Mouse (Mus musculus): ENCODE measurements around the gene Col1a1. TPM values are rescaled to one million over a fixed set of nuclear protein-coding genes. Genes with fewer than 3 reads are reported as not detected.
A peak's percentile ranks its signal among the peaks of the same experiment; 100 is the strongest.

Gene Col1a1
- polyA plus RNA-seq, 1 experiment from 2014 or later: 1,157 TPM

GRCm38 (mm10) chr11:94997596-94997995 lies 61.6 kb downstream of the Col1a1 start:
- Histone ChIP-seq H3K36me3 (ENCODE audit: control insufficient read depth, insufficient read depth, low read length) (peaks cover 47% of the 10 kb centered on the region), H3K4me3 (ENCODE audit: low read depth, low read length) (no peak overlapping the region), H3K4me2 (replicated peaks; ENCODE audit: low read depth, low read length) (no peak overlapping the region), H3K27ac (ENCODE audit: low read length) (no peak overlapping the region), H3K9ac (replicated peaks; ENCODE audit: low read depth, low read length) (no peak overlapping the region), H3K27me3 (ENCODE audit: control insufficient read depth, insufficient read depth, low read length) (no peaks in the 10 kb centered on the region), H3K4me1 (ENCODE audit: control insufficient read depth, insufficient read depth, low read length) (peaks cover 31% of the 10 kb centered on the region), H3K9me3 (ENCODE audit: control insufficient read depth, low read depth, low read length) (no peaks in the 10 kb centered on the region)
- no peak for ATAC-seq (ENCODE audit: insufficient number of reproducible peaks, insufficient read depth, low FRiP score, low read depth)
- 51% methylated on average over 5 of the region's 5 CpGs for WGBS

GRCm38 (mm10) chr11:94998041-94998531 lies 62.1 kb downstream of the Col1a1 start:
- no peaks in the 10 kb centered on the region for H3K9me3 ChIP-seq (ENCODE audit: control insufficient read depth, low read depth, low read length)
- peaks cover 26% of the 10 kb centered on the region for H3K4me1 ChIP-seq (ENCODE audit: control insufficient read depth, insufficient read depth, low read length)
- H3K4me3 ChIP-seq (ENCODE audit: low read depth, low read length): no peak overlapping the region
- whole genome bisulfite sequencing: 76% methylated on average over 16 of the region's 16 CpGs
- H3K27me3 ChIP-seq (ENCODE audit: control insufficient read depth, insufficient read depth, low read length): no peaks in the 10 kb centered on the region
- no peak overlapping the region for H3K9ac ChIP-seq (replicated peaks; ENCODE audit: low read depth, low read length)
- H3K27ac ChIP-seq (ENCODE audit: low read length): no peak overlapping the region
- peaks cover 52% of the 10 kb centered on the region for H3K36me3 ChIP-seq (ENCODE audit: control insufficient read depth, insufficient read depth, low read length)
- no peak for ATAC-seq (ENCODE audit: insufficient number of reproducible peaks, insufficient read depth, low FRiP score, low read depth)
- no peak overlapping the region for H3K4me2 ChIP-seq (replicated peaks; ENCODE audit: low read depth, low read length)

- H3K4me2 ChIP-seq (replicated peaks; ENCODE audit: low read depth, low read length): no peak overlapping the region
- H3K36me3 ChIP-seq (ENCODE audit: control insufficient read depth, insufficient read depth, low read length): peaks cover 67% of the 10 kb centered on the region
- no peaks in the 10 kb centered on the region for H3K27me3 ChIP-seq (ENCODE audit: control insufficient read depth, insufficient read depth, low read length)
- no peak for ATAC-seq (ENCODE audit: insufficient number of reproducible peaks, insufficient read depth, low FRiP score, low read depth)
- H3K27ac ChIP-seq (ENCODE audit: low read length): peak overlapping the region; percentile 39; the same call in 1 of the 2 replicates
- WGBS: 61% methylated on average over 8 of the region's 8 CpGs
- H3K9ac ChIP-seq (replicated peaks; ENCODE audit: low read depth, low read length): no peak overlapping the region
- H3K9me3 ChIP-seq (ENCODE audit: control insufficient read depth, low read depth, low read length): no peaks in the 10 kb centered on the region
- H3K4me1 ChIP-seq (ENCODE audit: control insufficient read depth, insufficient read depth, low read length): peaks cover 6% of the 10 kb centered on the region; the same call in 1 of the 2 replicates
- H3K4me3 ChIP-seq (ENCODE audit: low read depth, low read length): no peak overlapping the region
These were observed 64.1 kb downstream of the Col1a1 start for GRCm38 (mm10) chr11:95000128-95000527.

DNA sequence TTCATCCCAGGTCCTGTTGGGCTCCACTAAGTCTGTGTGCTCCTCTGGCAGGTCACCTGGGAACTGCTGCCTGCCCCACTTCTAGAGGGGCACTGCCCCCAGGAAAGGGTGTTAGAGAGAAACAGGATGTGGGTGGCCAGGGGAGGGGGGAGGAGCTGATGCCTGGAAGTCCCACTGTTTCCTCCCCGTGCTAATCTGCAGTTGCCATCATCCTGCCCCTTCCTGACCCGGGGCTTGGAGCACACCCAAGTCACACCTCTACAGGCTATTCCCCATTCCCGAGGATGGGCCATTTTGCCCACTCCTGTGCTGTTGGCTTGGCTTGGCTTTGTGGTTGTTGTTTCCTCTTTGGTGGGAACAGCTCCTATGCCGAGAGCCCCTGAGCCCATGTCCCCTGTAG lies 64.5 kb downstream of the Col1a1 start:
- ATAC-seq (ENCODE audit: insufficient number of reproducible peaks, insufficient read depth, low FRiP score, low read depth): peak; percentile 0; the same call in 1 of the 2 replicates
- Histone ChIP-seq H3K27me3 (ENCODE audit: control insufficient read depth, insufficient read depth, low read length) (no peaks in the 10 kb centered on the region), H3K4me2 (replicated peaks; ENCODE audit: low read depth, low read length) (no peak overlapping the region), H3K4me3 (ENCODE audit: low read depth, low read length) (no peak overlapping the region), H3K36me3 (ENCODE audit: control insufficient read depth, insufficient read depth, low read length) (peaks cover 71% of the 10 kb centered on the region), H3K9ac (replicated peaks; ENCODE audit: low read depth, low read length) (no peak overlapping the region), H3K4me1 (ENCODE audit: control insufficient read depth, insufficient read depth, low read length) (peaks cover 4% of the 10 kb centered on the region; the same call in 1 of the 2 replicates), H3K27ac (ENCODE audit: low read length) (peak overlapping the region; percentile 50; the same call in 1 of the 2 replicates), H3K9me3 (ENCODE audit: control insufficient read depth, low read depth, low read length) (no peaks in the 10 kb centered on the region)
- WGBS: 26% methylated on average over 4 of the region's 4 CpGs

DNA sequence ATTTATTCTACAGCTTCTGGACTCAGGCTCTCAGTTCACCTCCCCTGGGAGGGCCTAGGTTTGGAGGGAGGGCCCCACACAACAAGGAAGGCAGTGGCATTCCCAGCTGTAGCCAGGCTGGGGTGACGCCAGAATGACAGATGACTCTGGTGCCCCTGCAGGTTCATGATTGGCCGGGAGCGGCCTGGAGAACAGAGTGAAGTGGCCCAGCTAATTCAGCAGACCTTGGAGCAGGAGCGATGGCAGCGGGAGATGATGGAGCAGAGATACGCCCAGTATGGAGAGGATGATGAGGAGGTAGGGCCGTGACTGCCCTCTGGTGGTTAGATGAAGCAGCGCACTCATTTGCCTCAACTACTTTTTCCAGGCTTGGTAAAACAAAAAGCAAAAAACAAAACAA lies 65.0 kb downstream of the Col1a1 start:
- 3% methylated on average over 8 of the region's 8 CpGs for WGBS
- Histone ChIP-seq H3K9ac (replicated peaks; ENCODE audit: low read depth, low read length) (no peak overlapping the region), H3K9me3 (ENCODE audit: control insufficient read depth, low read depth, low read length) (no peaks in the 10 kb centered on the region), H3K4me3 (ENCODE audit: low read depth, low read length) (no peak overlapping the region), H3K36me3 (ENCODE audit: control insufficient read depth, insufficient read depth, low read length) (peaks cover 72% of the 10 kb centered on the region), H3K4me1 (ENCODE audit: control insufficient read depth, insufficient read depth, low read length) (peaks cover 4% of the 10 kb centered on the region; the same call in 1 of the 2 replicates), H3K4me2 (replicated peaks; ENCODE audit: low read depth, low read length) (no peak overlapping the region), H3K27ac (ENCODE audit: low read length) (peak overlapping the region; percentile 50; the same call in 1 of the 2 replicates), H3K27me3 (ENCODE audit: control insufficient read depth, insufficient read depth, low read length) (no peaks in the 10 kb centered on the region)
- peak; percentile 42; the same call in 1 of the 2 replicates for ATAC-seq (ENCODE audit: insufficient number of reproducible peaks, insufficient read depth, low FRiP score, low read depth)

DNA sequence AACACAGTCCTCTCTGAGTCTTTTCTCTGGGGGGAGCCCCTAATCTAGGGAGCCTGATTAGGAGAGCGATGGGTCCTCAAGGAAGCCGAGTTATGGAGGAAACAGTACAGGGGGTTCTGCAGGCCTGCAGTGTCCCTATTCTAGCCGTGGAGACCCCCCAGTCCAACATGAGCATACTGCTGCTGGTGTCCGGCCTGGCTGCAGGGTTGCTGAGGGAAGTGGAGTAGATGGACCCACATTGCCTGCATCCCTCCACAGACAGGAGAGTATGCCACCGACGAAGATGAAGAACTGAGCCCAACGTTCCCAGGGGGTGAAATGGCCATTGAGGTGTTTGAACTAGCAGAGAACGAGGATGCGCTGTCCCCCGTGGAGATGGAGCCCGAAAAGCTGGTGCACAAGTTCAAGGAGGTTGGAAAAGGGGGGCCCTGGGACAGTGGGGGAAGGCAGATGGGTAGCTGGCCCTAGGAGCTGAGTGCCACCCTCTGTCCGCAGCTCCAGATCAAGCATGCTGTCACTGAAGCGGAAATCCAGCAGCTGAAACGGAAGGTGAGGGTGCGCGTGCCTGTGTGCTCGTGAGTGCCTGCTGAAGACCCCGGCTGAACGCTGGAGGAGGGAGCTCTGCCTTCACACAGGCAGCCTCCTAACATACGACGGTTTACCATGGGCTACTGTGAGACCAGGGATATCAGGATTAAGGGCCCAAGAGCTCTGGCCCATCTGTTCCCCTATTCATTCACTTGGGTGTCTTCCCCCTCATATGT lies 65.7 kb downstream of the Col1a1 start:
- WGBS: 86% methylated on average over 21 of the region's 21 CpGs
- no peak for ATAC-seq (ENCODE audit: insufficient number of reproducible peaks, insufficient read depth, low FRiP score, low read depth)
- peaks cover 64% of the 10 kb centered on the region for H3K36me3 ChIP-seq (ENCODE audit: control insufficient read depth, insufficient read depth, low read length)

More for the DNA sequence above, 65.7 kb downstream of the Col1a1 start:
- no peak overlapping the region for H3K4me2 ChIP-seq (replicated peaks; ENCODE audit: low read depth, low read length)
- H3K27ac ChIP-seq (ENCODE audit: low read length): no peak overlapping the region
- H3K4me1 ChIP-seq (ENCODE audit: control insufficient read depth, insufficient read depth, low read length): peaks cover 4% of the 10 kb centered on the region; the same call in 1 of the 2 replicates
- no peak overlapping the region for H3K4me3 ChIP-seq (ENCODE audit: low read depth, low read length)
- no peak overlapping the region for H3K9ac ChIP-seq (replicated peaks; ENCODE audit: low read depth, low read length)
- H3K9me3 ChIP-seq (ENCODE audit: control insufficient read depth, low read depth, low read length): no peaks in the 10 kb centered on the region
- no peaks in the 10 kb centered on the region for H3K27me3 ChIP-seq (ENCODE audit: control insufficient read depth, insufficient read depth, low read length)

Other genes starting within 250 kb of the Col1a1 start
- 2.3 and 2.9 TPM in 2 replicates for gene Gm11541, start 231.7 kb upstream of the Col1a1 start, polyA plus RNA-seq (2014; fragmentation: Nextera tagmentation; extraction: Ambion mirVana)
- not detected in 2 replicates for gene Cdc34b, start 194.4 kb upstream of the Col1a1 start, polyA plus RNA-seq (2014; fragmentation: Nextera tagmentation; extraction: Ambion mirVana)
- gene Tmem92, start 153.5 kb upstream of the Col1a1 start, polyA plus RNA-seq (2014; fragmentation: Nextera tagmentation; extraction: Ambion mirVana): not detected in 2 replicates
- not detected in 2 replicates for gene Hils1, start 31.4 kb downstream of the Col1a1 start, polyA plus RNA-seq (2014; fragmentation: Nextera tagmentation; extraction: Ambion mirVana)
- gene Sgca, start 40.1 kb downstream of the Col1a1 start, polyA plus RNA-seq (2014; fragmentation: Nextera tagmentation; extraction: Ambion mirVana): 0.30 and 0.46 TPM in 2 replicates
- gene Ppp1r9b, start 54.8 kb downstream of the Col1a1 start, polyA plus RNA-seq (2014; fragmentation: Nextera tagmentation; extraction: Ambion mirVana): 13.5 and 14.4 TPM in 2 replicates
- gene Samd14, start 73.7 kb downstream of the Col1a1 start, polyA plus RNA-seq (2014; fragmentation: Nextera tagmentation; extraction: Ambion mirVana): 22.8 and 24.5 TPM in 2 replicates
- gene Pdk2, start 105.1 kb downstream of the Col1a1 start, polyA plus RNA-seq (2014; fragmentation: Nextera tagmentation; extraction: Ambion mirVana): 34.1 and 35.8 TPM in 2 replicates
- 21.5 and 23.3 TPM in 2 replicates for gene Itga3, start 140.6 kb downstream of the Col1a1 start, polyA plus RNA-seq (2014; fragmentation: Nextera tagmentation; extraction: Ambion mirVana)
- 3.1 and 4.5 TPM in 2 replicates for gene Dlx3, start 183.9 kb downstream of the Col1a1 start, polyA plus RNA-seq (2014; fragmentation: Nextera tagmentation; extraction: Ambion mirVana)
- 0.46 and 0.52 TPM in 2 replicates for gene Dlx4, start 210.0 kb downstream of the Col1a1 start, polyA plus RNA-seq (2014; fragmentation: Nextera tagmentation; extraction: Ambion mirVana)